Mouse (Mus musculus) embryonic fibroblast, embryonic 13.5 days (primary cell): Measurements from ENCODE around the gene Irx2. TPM values are rescaled to one million over a fixed set of nuclear protein-coding genes. Genes with fewer than 3 reads are reported as not detected.

ENCODE experiments used
- H3K27ac ChIP-seq: 2 replicates; pipeline ENCODE4 v1.5.1; 2012; ENCODE audit warnings: low read length, control low read depth, inconsistent platforms; ENCODE audit not compliant: insufficient read depth
- H3K4me1 ChIP-seq: 2 replicates; pipeline ENCODE4 v1.6.1; 2011; ENCODE audit warnings: low read length; ENCODE audit not compliant: control insufficient read depth, insufficient read depth
- H3K4me3 ChIP-seq: 2 replicates; pipeline ENCODE4 v1.5.1; 2011; ENCODE audit warnings: mild to moderate bottlenecking, control low read depth, low read length; ENCODE audit not compliant: insufficient read depth
- CTCF ChIP-seq: IDR thresholded peaks from 2 replicates; pipeline ENCODE4 v1.5.1; 2011; ENCODE audit warnings: mild to moderate bottlenecking, control low read depth, low read length, moderate library complexity, borderline replicate concordance; ENCODE audit not compliant: insufficient read depth
- POLR2A ChIP-seq: IDR thresholded peaks from 2 replicates; pipeline ENCODE4 v1.6.1; 2011; ENCODE audit warnings: low read depth, mild to moderate bottlenecking, control low read depth, low read length, moderate library complexity
- polyA plus RNA-seq: library from polyadenylated mRNA; stranded (reverse); fragments of >200 nt; gene quantifications from 2 replicates; pipeline ENCODE4 v1.2.4, GENCODE M21; 2011; ENCODE audit warnings: low read depth; ENCODE audit not compliant: missing spikeins, insufficient read length

Gene Irx2
- polyA plus RNA-seq: 47.3 and 50.8 TPM in 2 replicates

- no peak for TF ChIP-seq CTCF
- TF ChIP-seq POLR2A: peak; percentile 65
- Histone ChIP-seq H3K4me3 (peak within 1 kb of the TSS; percentile 82), H3K27ac (peak within 1 kb of the TSS; percentile 96), H3K4me1 (peaks cover 3% of the 10 kb centered on the region; the same call in 1 of the 2 replicates)
Measured at GRCm38 (mm10) chr13:72628462-72628916, at the start of gene Irx2. Irx2 (plus strand) TSS chr13:72628820.

GRCm38 (mm10) chr13:72581276-72581675, 47.3 kb upstream of the Irx2 start:
- Histone ChIP-seq H3K4me1 (no peaks in the 10 kb centered on the region), H3K4me3 (no peak overlapping the region), H3K27ac (no peak overlapping the region)
- TF ChIP-seq POLR2A: no peak
- TF ChIP-seq CTCF: no peak

GRCm38 (mm10) chr13:72592526-72592925, 36.1 kb upstream of the Irx2 start:
- no peak overlapping the region for H3K27ac ChIP-seq

GRCm38 (mm10) chr13:72593310-72593709, 35.3 kb upstream of the Irx2 start:
- TF ChIP-seq POLR2A (no peak), CTCF (no peak)
- H3K4me1 ChIP-seq: no peaks in the 10 kb centered on the region

More at GRCm38 (mm10) chr13:72592526-72592925, 36.1 kb upstream of the Irx2 start:
- no peak for TF ChIP-seq CTCF
- no peak for TF ChIP-seq POLR2A
- no peaks in the 10 kb centered on the region for H3K4me1 ChIP-seq
- H3K4me3 ChIP-seq: no peak overlapping the region

GRCm38 (mm10) chr13:72593710-72594111, 34.9 kb upstream of the Irx2 start:
- H3K4me3 ChIP-seq: no peak overlapping the region
- H3K27ac ChIP-seq: no peak overlapping the region
- no peaks in the 10 kb centered on the region for H3K4me1 ChIP-seq
- no peak for TF ChIP-seq POLR2A

More at GRCm38 (mm10) chr13:72593310-72593709, 35.3 kb upstream of the Irx2 start:
- no peak overlapping the region for H3K27ac ChIP-seq
- H3K4me3 ChIP-seq: no peak overlapping the region

- no peak for TF ChIP-seq CTCF
- TF ChIP-seq POLR2A: no peak
- no peaks in the 10 kb centered on the region for H3K4me1 ChIP-seq
Measured at GRCm38 (mm10) chr13:72599254-72599653, 29.4 kb upstream of the Irx2 start.

GRCm38 (mm10) chr13:72608706-72609105, 19.9 kb upstream of the Irx2 start:
- Histone ChIP-seq H3K27ac (no peak overlapping the region), H3K4me1 (no peaks in the 10 kb centered on the region), H3K4me3 (no peak overlapping the region)
- no peak for TF ChIP-seq POLR2A
- no peak for TF ChIP-seq CTCF

More at GRCm38 (mm10) chr13:72599254-72599653, 29.4 kb upstream of the Irx2 start:
- Histone ChIP-seq H3K4me3 (no peak overlapping the region), H3K27ac (no peak overlapping the region)

- H3K4me3 ChIP-seq: no peak overlapping the region
- H3K4me1 ChIP-seq: no peaks in the 10 kb centered on the region
- no peak overlapping the region for H3K27ac ChIP-seq
- TF ChIP-seq POLR2A (no peak), CTCF (no peak)
Measured at GRCm38 (mm10) chr13:72610277-72610676, 18.3 kb upstream of the Irx2 start.

GRCm38 (mm10) chr13:72623926-72624846, 4.4 kb upstream of the Irx2 start:
- Histone ChIP-seq H3K4me3 (peak overlapping the region; percentile 52), H3K4me1 (peaks cover 3% of the 10 kb centered on the region; the same call in 1 of the 2 replicates)
- TF ChIP-seq POLR2A: no peak

GRCm38 (mm10) chr13:72624847-72625170, 3.8 kb upstream of the Irx2 start:
- peak overlapping the region; percentile 10; the same call in 1 of the 2 replicates for H3K27ac ChIP-seq
- H3K4me3 ChIP-seq: peak overlapping the region; percentile 52
- H3K4me1 ChIP-seq: peaks cover 3% of the 10 kb centered on the region; the same call in 1 of the 2 replicates
- TF ChIP-seq POLR2A (no peak), CTCF (no peak)

More at GRCm38 (mm10) chr13:72623926-72624846, 4.4 kb upstream of the Irx2 start:
- peak overlapping the region; percentile 10; the same call in 1 of the 2 replicates for H3K27ac ChIP-seq
